Comparison of ENCODE assay signal across 23 mouse cellular contexts in the genomic region with DNA sequence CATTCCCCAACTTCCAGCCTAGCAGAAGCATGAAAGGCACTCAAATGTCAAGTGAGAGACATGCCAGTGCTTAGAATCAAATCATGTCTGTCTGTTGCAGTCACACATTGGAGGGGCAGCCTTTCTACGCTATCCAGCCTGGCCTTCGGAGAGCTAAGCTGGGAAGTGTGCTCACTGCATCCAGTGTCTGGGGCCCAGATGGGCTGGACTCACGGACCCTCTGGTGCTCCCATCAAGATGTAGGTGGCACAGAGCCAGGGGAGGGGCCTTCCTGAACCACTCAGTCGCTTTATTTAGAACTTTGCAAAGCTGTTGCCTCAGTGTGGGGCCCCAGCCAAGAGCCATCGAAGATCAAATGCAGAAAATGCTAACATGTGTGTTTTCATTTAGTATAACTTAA. TPM values are rescaled to one million over a fixed set of nuclear protein-coding genes. Genes with fewer than 3 reads are reported as not detected.
A peak's percentile ranks its signal among the peaks of the same experiment; 100 is the strongest.
DNase-seq lines count a peak whose midpoint lies in the region; ATAC-seq and TF ChIP-seq lines count a peak whose summit lies in the region.
"Had no signal": no experiment of that assay in that cellular context is flagged by ENCODE, and none has a peak within 500 bp of the region (broad histone marks: within the 10 kb centered on the region; RNA-seq: fewer than 3 reads in every experiment).

No protein-coding gene starts in this region.

- no peaks in the 10 kb centered on the region for H3K27me3 ChIP-seq in lung, embryonic 15.5 days
- no peaks in the 10 kb centered on the region for H3K27me3 ChIP-seq in heart, embryonic 14.5 days (ENCODE audit: control insufficient read depth, insufficient read depth, low read length)
- no peaks in the 10 kb centered on the region for H3K27me3 ChIP-seq in limb, embryonic 14.5 days (ENCODE audit: control insufficient read depth, insufficient read depth, low read length)
- H3K27me3 ChIP-seq: neural tube, embryonic 13.5 days had no signal

- no peak overlapping the region for H3K27ac ChIP-seq in lung, embryonic 15.5 days
- H3K27ac ChIP-seq in heart, embryonic 14.5 days (replicated peaks in 1 of 2; ENCODE audit: control insufficient read depth in 1 of 2, insufficient read depth in 1 of 2, low read depth in 2 of 2, low read length in 2 of 2), result peak overlapping the region; percentile 55 to 71
- no peak overlapping the region; the same call in 1 of the 2 replicates for H3K27ac ChIP-seq in limb, embryonic 14.5 days (replicated peaks; ENCODE audit: low read depth, low read length)
- H3K27ac ChIP-seq: heart, adult 2 months; kidney, postnatal 0 days; neural tube, embryonic 13.5 days had no signal

- intact Hi-C loops in gastrocnemius, postnatal 14 days (cut with DNase I; ENCODE audit: low total_unique reads), result no loop called here

- 29% methylated on average over 5 of the region's 5 CpGs for WGBS in lung, embryonic 15.5 days
- WGBS in heart, embryonic 14.5 days, result 17% methylated on average over 5 of the region's 5 CpGs
- WGBS in limb, embryonic 14.5 days, result 22% methylated on average over 5 of the region's 5 CpGs

- H3K4me3 ChIP-seq in lung, embryonic 15.5 days, result no peak overlapping the region
- H3K4me3 ChIP-seq in heart, embryonic 14.5 days (ENCODE audit: control insufficient read depth in 1 of 2, insufficient read depth in 1 of 2, low read depth in 1 of 2, low read length in 2 of 2), result no peak overlapping the region
- no peak overlapping the region for H3K4me3 ChIP-seq in limb, embryonic 14.5 days (replicated peaks; ENCODE audit: low read length)
- H3K4me3 ChIP-seq: erythroblast, embryonic 14.5 days; heart, adult 2 months; neural tube, embryonic 13.5 days had no signal

- no peak overlapping the region for H3K4me2 ChIP-seq in lung, embryonic 15.5 days
- no peak overlapping the region; the same call in 1 of the 2 replicates for H3K4me2 ChIP-seq in heart, embryonic 14.5 days (ENCODE audit: low read length)
- no peak overlapping the region for H3K4me2 ChIP-seq in limb, embryonic 14.5 days (replicated peaks; ENCODE audit: low read depth, low read length, severe bottlenecking)
- H3K4me2 ChIP-seq: neural tube, embryonic 13.5 days had no signal

- H3K4me1 ChIP-seq in lung, embryonic 15.5 days, result peaks cover 26% of the 10 kb centered on the region
- peaks cover 10 to 16% of the 10 kb centered on the region in 2 experiments for H3K4me1 ChIP-seq in heart, embryonic 14.5 days (ENCODE audit: control insufficient read depth in 2 of 2, insufficient read depth in 2 of 2, low read length in 2 of 2)
- peaks cover 21% of the 10 kb centered on the region for H3K4me1 ChIP-seq in limb, embryonic 14.5 days (ENCODE audit: control insufficient read depth, insufficient read depth, low read length)

- no peaks in the 10 kb centered on the region for H3K36me3 ChIP-seq in lung, embryonic 15.5 days
- no peaks in the 10 kb centered on the region for H3K36me3 ChIP-seq in heart, embryonic 14.5 days (ENCODE audit: control insufficient read depth, insufficient read depth, low read length)
- no peaks in the 10 kb centered on the region for H3K36me3 ChIP-seq in limb, embryonic 14.5 days (ENCODE audit: control insufficient read depth, insufficient read depth, low read length)
- H3K36me3 ChIP-seq: neural tube, embryonic 13.5 days had no signal

- TF ChIP-seq POLR2A in limb, embryonic 14.5 days (IDR thresholded peaks at IDR 0.05; ENCODE audit: borderline replicate concordance, extremely low read depth, insufficient read depth, insufficient read length), result no peak

- no peaks in the 10 kb centered on the region for H3K9me3 ChIP-seq in lung, embryonic 15.5 days
- no peaks in the 10 kb centered on the region for H3K9me3 ChIP-seq in heart, embryonic 14.5 days (ENCODE audit: control insufficient read depth, low read length)
- no peaks in the 10 kb centered on the region for H3K9me3 ChIP-seq in limb, embryonic 14.5 days (ENCODE audit: control insufficient read depth, low read length)
- H3K9me3 ChIP-seq: neural tube, embryonic 13.5 days had no signal

- ATAC-seq in lung, embryonic 15.5 days (ENCODE audit: borderline replicate concordance, extremely low read depth, low FRiP score, low TSS enrichment), result peak; percentile 44; the same call in 1 of the 2 replicates
- peak; percentile 77 for ATAC-seq in heart, embryonic 14.5 days (ENCODE audit: insufficient number of reproducible peaks, insufficient read depth, low FRiP score, low read depth)
- peak; percentile 46; the same call in 1 of the 2 replicates for ATAC-seq in limb, embryonic 14.5 days (ENCODE audit: low FRiP score, low read depth)
- ATAC-seq: forebrain, embryonic 14.5 days; hindbrain, embryonic 16.5 days; liver, postnatal 0 days had no signal

- H3K9ac ChIP-seq in lung, embryonic 15.5 days, result no peak overlapping the region
- no peak overlapping the region for H3K9ac ChIP-seq in heart, embryonic 14.5 days (ENCODE audit: low read length)
- no peak overlapping the region for H3K9ac ChIP-seq in limb, embryonic 14.5 days (ENCODE audit: low read depth, low read length, severe bottlenecking)
- H3K9ac ChIP-seq: liver, postnatal 0 days; neural tube, embryonic 13.5 days had no signal

- DNase-seq in gastrocnemius, postnatal 14 days, result peak; percentile 51
- DNase-seq in gastrocnemius, adult 18-20 months (ENCODE audit: low spot score), result no peak
- DNase-seq in lung, postnatal 36 days, result no peak
- peak; percentile 81 for DNase-seq in limb, embryonic 14.5 days (ENCODE audit: low spot score)
- no peak for DNase-seq in layer of hippocampus, adult 18-20 months (ENCODE audit: low spot score in 2 of 2)
- DNase-seq: adrenal gland, adult 2 months; cerebellum, adult 11 months; cerebellum, postnatal 14 days; embryo, embryonic 11 days; kidney, adult 11 months; liver; liver, postnatal 0 days; spleen, adult 18-20 months had no signal

RNA-seq across cellular contexts. Expression of gene Dmbt1, which starts 43.7 kb away (rescaled TPM):
- total RNA-seq in gastrocnemius, postnatal 14 days (2021), result not detected
- not detected for total RNA-seq in gastrocnemius, adult 18-20 months (2021)
- not detected in 2 replicates for polyA plus RNA-seq in lung, embryonic 15.5 days (2015; fragmentation: Nextera tagmentation; extraction: Ambion mirVana)
- polyA plus RNA-seq in heart, embryonic 14.5 days (2014; fragmentation: Nextera tagmentation; extraction: Ambion mirVana), result not detected in 2 replicates
- 0.04 and 0.06 TPM in 2 replicates for polyA plus RNA-seq in limb, embryonic 14.5 days (2012; rRNA removed)
- polyA plus RNA-seq in limb, embryonic 14.5 days (2014; fragmentation: Nextera tagmentation; extraction: Ambion mirVana), result not detected in 2 replicates
- total RNA-seq in layer of hippocampus, adult 18-20 months (2021), result not detected
- total RNA-seq: CH12.LX; heart, adult 2 months; monocyte, adult 5-6 weeks had no signal
- polyA plus RNA-seq: adrenal gland, adult 2 months; erythroblast, embryonic 14.5 days; forebrain, embryonic 14.5 days; hindbrain, embryonic 16.5 days; kidney, postnatal 0 days; neural tube, embryonic 13.5 days had no signal

RNA-seq across cellular contexts. Expression of gene Htra1, which starts 52.2 kb away (rescaled TPM):
- total RNA-seq in gastrocnemius, postnatal 14 days (2021), result 10 to 100 TPM; 65.3 to 77.2 TPM
- total RNA-seq in gastrocnemius, adult 18-20 months (2021), result 10 to 100 TPM; 34.2 to 42.4 TPM
- 58.0 and 59.7 TPM in 2 replicates for polyA plus RNA-seq in lung, embryonic 15.5 days (2015; fragmentation: Nextera tagmentation; extraction: Ambion mirVana)
- 60.0 and 73.5 TPM in 2 replicates for polyA plus RNA-seq in heart, embryonic 14.5 days (2014; fragmentation: Nextera tagmentation; extraction: Ambion mirVana)
- 102 and 124 TPM in 2 replicates for polyA plus RNA-seq in limb, embryonic 14.5 days (2012; rRNA removed)
- 224 and 233 TPM in 2 replicates for polyA plus RNA-seq in limb, embryonic 14.5 days (2014; fragmentation: Nextera tagmentation; extraction: Ambion mirVana)
- 100 to 1,000 TPM; 257 to 274 TPM for total RNA-seq in layer of hippocampus, adult 18-20 months (2021)
- total RNA-seq: CH12.LX; monocyte, adult 5-6 weeks had no signal
- polyA plus RNA-seq: erythroblast, embryonic 14.5 days had no signal

Comparison
In these comparisons a context has a peak if more than half of its experiments do, and no peak if none do; other contexts are left out.
1. DNase-seq: peak in gastrocnemius, postnatal 14 days (single experiment) and limb, embryonic 14.5 days (single experiment); none in gastrocnemius, adult 18-20 months (single experiment), lung, postnatal 36 days (single experiment) and layer of hippocampus, adult 18-20 months (0 of 2).
2. H3K27ac ChIP-seq: peak in heart, embryonic 14.5 days (2 of 2); none in lung, embryonic 15.5 days (single experiment) and limb, embryonic 14.5 days (single experiment).
3. Peak in every context shown above with its lines, with median percentiles within 50 percentile points of each other: ATAC-seq.